Mouse (Mus musculus) thymus, adult 2 months (tissue): ENCODE measurements around the gene Gm20388. TPM values are rescaled to one million over a fixed set of nuclear protein-coding genes. Genes with fewer than 3 reads are reported as not detected.
A peak's percentile ranks its signal among the peaks of the same experiment; 100 is the strongest.

ENCODE experiments used
- DNase-seq: peaks from one replicate; pipeline ENCODE4 v3.0.0; 2021
- H3K27ac ChIP-seq: fragments of 200-500 bp; 2 replicates; pipeline ENCODE4 v1.5.1; 2012; ENCODE audit warnings: low read length, control low read depth; ENCODE audit not compliant: control insufficient read depth, insufficient read depth
- H3K27me3 ChIP-seq: fragments of 200-500 bp; 2 replicates; pipeline ENCODE4 v1.6.1; 2012; ENCODE audit warnings: mild to moderate bottlenecking, low read length, moderate library complexity, mixed read lengths; ENCODE audit not compliant: control insufficient read depth, insufficient read depth
- H3K36me3 ChIP-seq: fragments of 200-500 bp; 2 replicates; pipeline ENCODE4 v1.6.1; 2012; ENCODE audit warnings: mild to moderate bottlenecking, low read length, moderate library complexity; ENCODE audit not compliant: control insufficient read depth, insufficient read depth
- H3K4me1 ChIP-seq: fragments of 200-500 bp; replicated peaks from 2 replicates; pipeline ENCODE4 v1.6.1; 2012; ENCODE audit warnings: low read length; ENCODE audit not compliant: control insufficient read depth, insufficient read depth
- H3K4me3 ChIP-seq: fragments of 200-500 bp; 2 replicates; pipeline ENCODE4 v1.5.1; 2012; ENCODE audit warnings: mild to moderate bottlenecking, low read length, control low read depth, moderate library complexity; ENCODE audit not compliant: control insufficient read depth, insufficient read depth
- CTCF ChIP-seq: fragments of 200-500 bp; IDR thresholded peaks from 2 replicates; pipeline ENCODE4 v1.5.1; 2012; ENCODE audit warnings: mild to moderate bottlenecking, control low read depth, low read length, moderate library complexity, borderline replicate concordance; ENCODE audit not compliant: control insufficient read depth, poor library complexity, insufficient read depth; ENCODE audit errors: extremely low read depth
- POLR2A ChIP-seq: fragments of 200-500 bp; IDR thresholded peaks from 2 replicates; pipeline ENCODE4 v1.6.1; 2012; ENCODE audit warnings: mild to moderate bottlenecking, low read length, control low read depth, moderate library complexity; ENCODE audit not compliant: control insufficient read depth, poor library complexity, insufficient read depth; ENCODE audit errors: extremely low read depth
- WGBS: fragments of 180-500 bp; shearing (Covaris S2); methylation state at CpG from one replicate; pipeline ENCODE4 v1.1.7; 2018; 5-methylcytosine and 5-hydroxymethylcytosine counted together
- polyA plus RNA-seq: library from polyadenylated mRNA; depleted of rRNA; stranded (reverse); fragments of >200 nt; gene quantifications from 2 replicates; pipeline ENCODE4 v1.2.3, GENCODE M21; 2012

The Gm20388 gene
- polyA plus RNA-seq, 1 experiment = 103 TPM

- 40% methylated on average over 7 of the region's 7 CpGs for WGBS
- no peaks in the 10 kb centered on the region for H3K36me3 ChIP-seq
- peaks cover 16% of the 10 kb centered on the region for H3K27me3 ChIP-seq
- DNase-seq = no peak
- H3K4me3 ChIP-seq = no peak overlapping the region
- no peak overlapping the region for H3K27ac ChIP-seq
- H3K4me1 ChIP-seq = peaks cover 7% of the 10 kb centered on the region; the same call in 1 of the 2 replicates
- TF ChIP-seq POLR2A = no peak
- no peak for TF ChIP-seq CTCF
These were observed 1200.7 kb downstream of the Gm20388 start for GRCm38 (mm10) chr8:121111145-121111907.

DNA sequence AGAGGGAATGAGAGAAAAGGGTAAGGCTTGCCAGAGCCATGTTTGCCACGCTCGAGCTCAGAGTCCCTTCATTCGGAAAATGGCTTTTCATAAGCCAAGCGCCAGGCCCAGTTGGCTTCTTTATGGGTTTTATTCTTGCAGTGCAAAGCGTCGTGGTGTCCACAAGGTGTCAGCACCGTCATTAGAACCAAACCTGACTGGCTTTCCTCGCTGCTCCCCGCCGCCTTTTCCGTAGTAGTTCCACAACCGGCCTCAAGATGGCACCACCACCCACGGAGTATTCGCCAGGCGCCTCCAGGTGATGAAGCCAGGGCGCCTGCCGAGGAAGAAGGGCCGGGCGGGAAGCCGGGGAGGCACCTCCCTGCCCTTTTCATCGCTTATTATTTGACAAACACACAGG lies 1202.6 kb downstream of the Gm20388 start:
- H3K4me1 ChIP-seq = peaks cover 5% of the 10 kb centered on the region; the same call in 1 of the 2 replicates
- DNase-seq = peak; percentile 97
- no peak for TF ChIP-seq POLR2A
- peak; percentile 99 for TF ChIP-seq CTCF
- peaks cover 31% of the 10 kb centered on the region for H3K27me3 ChIP-seq
- 1% methylated on average over 21 of the region's 21 CpGs for WGBS
- H3K27ac ChIP-seq = no peak overlapping the region
- no peaks in the 10 kb centered on the region for H3K36me3 ChIP-seq
- no peak overlapping the region for H3K4me3 ChIP-seq

DNA sequence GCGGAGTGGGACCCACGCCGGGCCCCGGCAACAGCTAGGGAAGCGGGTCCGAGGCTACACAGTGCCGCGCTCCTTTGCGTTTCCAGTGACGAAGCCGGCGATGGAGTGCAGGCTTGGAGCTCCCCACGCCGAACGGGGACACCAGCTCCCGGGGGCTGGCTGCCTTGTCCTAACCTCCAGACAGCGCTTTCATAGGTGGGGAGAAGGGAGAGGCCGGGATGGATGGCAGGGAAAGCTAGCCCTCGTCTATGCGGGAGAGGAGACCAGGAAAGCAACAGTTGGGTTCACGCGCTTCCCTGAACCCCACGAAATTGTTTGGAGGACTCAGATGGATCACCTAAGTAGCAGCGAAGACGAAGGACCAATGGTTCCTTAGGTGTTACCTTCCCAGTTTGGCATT lies 1204.5 kb downstream of the Gm20388 start:
- no peak for TF ChIP-seq CTCF
- no peak for TF ChIP-seq POLR2A
- no peak overlapping the region for H3K4me3 ChIP-seq
- H3K36me3 ChIP-seq = no peaks in the 10 kb centered on the region
- H3K27me3 ChIP-seq = peaks cover 37% of the 10 kb centered on the region
- no peak overlapping the region for H3K27ac ChIP-seq
- peaks cover 5% of the 10 kb centered on the region; the same call in 1 of the 2 replicates for H3K4me1 ChIP-seq
- 8% methylated on average over 25 of the region's 25 CpGs for whole genome bisulfite sequencing
- no peak for DNase-seq

- TF ChIP-seq POLR2A (no peak), CTCF (0 out of 2 replicates have a peak, but pooled peaks have one; percentile 11)
- Histone ChIP-seq H3K4me3 (peak within 1 kb of the TSS; percentile 45), H3K27ac (no peak within 1 kb of the TSS), H3K4me1 (peaks cover 8% of the 10 kb centered on the region; the same call in 1 of the 2 replicates), H3K27me3 (peaks cover 39% of the 10 kb centered on the region), H3K36me3 (no peaks in the 10 kb centered on the region)
- 3% methylated on average over 25 of the region's 25 CpGs for WGBS
- DNase-seq = peak; percentile 70
These were observed 1205.3 kb downstream of the Gm20388 start, which contains the start of gene Foxc2 for GRCm38 (mm10) chr8:121115948-121116347. TSS of gene Foxc2 (plus strand) at chr8:121116171.

- TF ChIP-seq POLR2A (no peak), CTCF (no peak)
- H3K4me3 ChIP-seq = peak overlapping the region; percentile 45
- DNase-seq = no peak
- peaks cover 44% of the 10 kb centered on the region for H3K27me3 ChIP-seq
- no peaks in the 10 kb centered on the region for H3K36me3 ChIP-seq
- H3K27ac ChIP-seq = no peak overlapping the region
- peaks cover 10% of the 10 kb centered on the region; the same call in 1 of the 2 replicates for H3K4me1 ChIP-seq
- 14% methylated on average over 55 of the region's 55 CpGs for WGBS
These were observed 1206.0 kb downstream of the Gm20388 start for GRCm38 (mm10) chr8:121116591-121117185.

GRCm38 (mm10) chr8:121117186-121117651 lies 1206.6 kb downstream of the Gm20388 start:
- Histone ChIP-seq H3K27me3 (peaks cover 44% of the 10 kb centered on the region), H3K4me1 (peaks cover 10% of the 10 kb centered on the region; the same call in 1 of the 2 replicates), H3K27ac (no peak overlapping the region), H3K4me3 (no peak overlapping the region), H3K36me3 (no peaks in the 10 kb centered on the region)
- WGBS = 8% methylated on average over 62 of the region's 62 CpGs
- no peak for TF ChIP-seq POLR2A
- no peak for TF ChIP-seq CTCF
- no peak for DNase-seq
